Mouse (Mus musculus): ENCODE data around the gene Mgrn1. TPM values are rescaled to one million over a fixed set of nuclear protein-coding genes. Genes with fewer than 3 reads are reported as not detected.

Gene Mgrn1
- polyA plus RNA-seq, 1 experiment from 2014 or later: 79.3 TPM

GRCm38 (mm10) chr16:4855046-4855650 lies 30.9 kb upstream of the Mgrn1 start:
- DNase-seq (ENCODE audit: low spot score): no peak
- WGBS: 74% methylated on average over 5 of the region's 5 CpGs
- no peaks in the 10 kb centered on the region for H3K27me3 ChIP-seq (ENCODE audit: control insufficient read depth, insufficient read depth, low read length)
- H3K9me3 ChIP-seq (ENCODE audit: control insufficient read depth, low read length): no peaks in the 10 kb centered on the region
- H3K4me2 ChIP-seq (ENCODE audit: low read depth, severe bottlenecking): no peak overlapping the region
- no peaks in the 10 kb centered on the region for H3K36me3 ChIP-seq (ENCODE audit: control insufficient read depth, insufficient read depth, low read length)
- H3K27ac ChIP-seq (replicated peaks; ENCODE audit: low read depth, low read length): no peak overlapping the region
- no peak for ATAC-seq (ENCODE audit: insufficient number of reproducible peaks, low FRiP score, low TSS enrichment, low read depth)
- no peaks in the 10 kb centered on the region for H3K4me1 ChIP-seq (ENCODE audit: control insufficient read depth, insufficient read depth, low read length)
- H3K4me3 ChIP-seq (ENCODE audit: low read depth, low read length): no peak overlapping the region
- H3K9ac ChIP-seq (ENCODE audit: low read length): no peak overlapping the region

- H3K4me2 ChIP-seq (ENCODE audit: low read depth, severe bottlenecking): no peak overlapping the region
- H3K4me3 ChIP-seq (ENCODE audit: low read depth, low read length): no peak overlapping the region
- no peaks in the 10 kb centered on the region for H3K9me3 ChIP-seq (ENCODE audit: control insufficient read depth, low read length)
- no peak for ATAC-seq (ENCODE audit: insufficient number of reproducible peaks, low FRiP score, low TSS enrichment, low read depth)
- no peaks in the 10 kb centered on the region for H3K4me1 ChIP-seq (ENCODE audit: control insufficient read depth, insufficient read depth, low read length)
- no peak overlapping the region for H3K27ac ChIP-seq (replicated peaks; ENCODE audit: low read depth, low read length)
- no peak overlapping the region for H3K9ac ChIP-seq (ENCODE audit: low read length)
- H3K36me3 ChIP-seq (ENCODE audit: control insufficient read depth, insufficient read depth, low read length): no peaks in the 10 kb centered on the region
- no peak for DNase-seq (ENCODE audit: low spot score)
- H3K27me3 ChIP-seq (ENCODE audit: control insufficient read depth, insufficient read depth, low read length): no peaks in the 10 kb centered on the region
- 49% methylated on average over 10 of the region's 10 CpGs for WGBS
Measured at GRCm38 (mm10) chr16:4861392-4861791, 24.7 kb upstream of the Mgrn1 start.

DNA sequence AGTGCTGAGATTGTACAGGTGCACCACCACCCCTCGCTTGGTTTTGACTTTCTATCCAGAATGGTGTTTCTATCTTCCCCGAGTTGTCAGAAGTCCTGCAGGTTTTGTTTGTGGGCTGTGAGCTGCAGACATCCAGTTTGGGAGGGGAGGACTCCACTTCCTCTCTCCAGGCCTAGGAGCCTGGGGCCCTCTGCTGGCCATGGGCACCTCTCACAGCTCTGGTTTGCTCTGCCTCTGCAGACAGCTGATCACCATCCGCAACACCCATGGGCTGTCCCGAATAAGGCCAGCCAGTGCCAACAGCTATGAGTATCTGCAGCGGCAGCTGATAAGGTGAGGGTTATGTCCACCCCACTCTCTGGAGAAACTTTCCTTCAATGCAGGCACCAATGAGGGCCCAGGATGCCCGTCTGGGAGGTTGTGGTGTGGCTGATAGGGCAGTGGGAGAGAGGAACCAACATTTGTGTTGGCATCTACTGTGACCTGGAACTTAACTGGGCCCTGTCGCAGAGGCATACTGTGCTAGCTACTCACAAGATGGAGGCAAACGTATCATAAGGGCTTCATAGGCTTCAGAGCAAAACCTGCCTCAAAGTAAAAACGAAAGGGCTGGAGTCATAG lies 23.1 kb upstream of the Mgrn1 start:
- no peak overlapping the region for H3K27ac ChIP-seq (replicated peaks; ENCODE audit: low read depth, low read length)
- peak; percentile 69 for DNase-seq (ENCODE audit: low spot score)
- H3K27me3 ChIP-seq (ENCODE audit: control insufficient read depth, insufficient read depth, low read length): no peaks in the 10 kb centered on the region
- no peaks in the 10 kb centered on the region for H3K36me3 ChIP-seq (ENCODE audit: control insufficient read depth, insufficient read depth, low read length)
- no peaks in the 10 kb centered on the region for H3K4me1 ChIP-seq (ENCODE audit: control insufficient read depth, insufficient read depth, low read length)
- H3K4me3 ChIP-seq (ENCODE audit: low read depth, low read length): no peak overlapping the region
- ATAC-seq (ENCODE audit: insufficient number of reproducible peaks, low FRiP score, low TSS enrichment, low read depth): no peak
- WGBS: 58% methylated on average over 9 of the region's 9 CpGs
- H3K9me3 ChIP-seq (ENCODE audit: control insufficient read depth, low read length): no peaks in the 10 kb centered on the region
- no peak overlapping the region for H3K9ac ChIP-seq (ENCODE audit: low read length)
- no peak overlapping the region for H3K4me2 ChIP-seq (ENCODE audit: low read depth, severe bottlenecking)

DNA sequence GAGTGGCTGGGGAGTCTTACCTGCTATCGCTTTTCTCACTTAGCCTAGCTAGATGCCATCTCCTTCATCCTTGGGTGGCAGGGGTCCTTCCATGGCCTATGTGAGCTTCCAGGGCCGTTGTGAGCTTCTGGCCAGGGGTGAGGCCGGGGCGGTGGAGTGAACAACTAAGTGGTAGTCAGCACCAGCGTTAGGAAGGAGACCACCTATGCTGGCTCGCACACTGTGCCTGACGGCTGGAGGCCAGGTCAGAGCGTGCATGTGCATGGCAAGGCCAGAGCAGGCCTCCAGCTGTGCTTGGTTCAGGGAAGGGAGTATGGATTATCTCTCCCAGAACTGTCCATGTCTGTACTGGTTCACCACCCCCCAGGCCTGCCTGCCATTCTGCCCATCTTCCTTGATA lies 22.3 kb upstream of the Mgrn1 start:
- WGBS: 84% methylated on average over 8 of the region's 8 CpGs
- Histone ChIP-seq H3K9me3 (ENCODE audit: control insufficient read depth, low read length) (no peaks in the 10 kb centered on the region), H3K9ac (ENCODE audit: low read length) (no peak overlapping the region), H3K27ac (replicated peaks; ENCODE audit: low read depth, low read length) (no peak overlapping the region), H3K27me3 (ENCODE audit: control insufficient read depth, insufficient read depth, low read length) (no peaks in the 10 kb centered on the region), H3K4me2 (ENCODE audit: low read depth, severe bottlenecking) (no peak overlapping the region), H3K4me3 (ENCODE audit: low read depth, low read length) (no peak overlapping the region), H3K36me3 (ENCODE audit: control insufficient read depth, insufficient read depth, low read length) (no peaks in the 10 kb centered on the region), H3K4me1 (ENCODE audit: control insufficient read depth, insufficient read depth, low read length) (no peaks in the 10 kb centered on the region)
- no peak for DNase-seq (ENCODE audit: low spot score)
- no peak for ATAC-seq (ENCODE audit: insufficient number of reproducible peaks, low FRiP score, low TSS enrichment, low read depth)

DNA sequence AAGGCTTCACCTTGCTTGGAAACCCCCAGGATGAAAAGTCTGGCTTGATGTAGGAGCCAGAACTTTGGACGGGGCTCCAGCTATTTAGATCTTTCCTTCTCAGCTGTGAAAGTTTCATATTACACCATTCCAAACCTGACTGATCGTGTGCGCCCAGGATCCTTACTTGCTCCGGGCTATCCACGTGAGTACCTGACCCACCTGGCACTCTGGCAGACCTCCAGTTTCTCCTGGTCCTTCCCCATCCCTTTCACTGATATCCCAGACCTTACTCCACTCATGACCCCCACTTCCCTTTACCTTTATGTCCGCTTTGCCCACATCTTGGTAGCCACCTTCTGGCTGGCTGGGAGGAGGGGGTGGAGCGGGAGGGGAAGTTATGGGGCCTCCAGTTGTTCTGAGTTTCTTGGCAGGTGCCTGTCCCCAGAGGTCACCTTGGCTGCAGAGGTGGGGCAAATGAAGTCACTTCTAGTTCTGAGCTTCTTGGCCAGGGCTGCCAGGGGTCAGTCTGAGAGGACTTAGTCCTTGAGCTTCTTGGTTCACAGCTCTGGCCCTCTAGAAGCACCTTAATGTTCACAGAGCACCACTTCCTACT lies 19.9 kb upstream of the Mgrn1 start:
- Histone ChIP-seq H3K4me3 (ENCODE audit: low read depth, low read length) (no peak overlapping the region), H3K4me2 (ENCODE audit: low read depth, severe bottlenecking) (no peak overlapping the region), H3K9ac (ENCODE audit: low read length) (no peak overlapping the region), H3K9me3 (ENCODE audit: control insufficient read depth, low read length) (no peaks in the 10 kb centered on the region), H3K36me3 (ENCODE audit: control insufficient read depth, insufficient read depth, low read length) (no peaks in the 10 kb centered on the region), H3K27me3 (ENCODE audit: control insufficient read depth, insufficient read depth, low read length) (no peaks in the 10 kb centered on the region), H3K27ac (replicated peaks; ENCODE audit: low read depth, low read length) (no peak overlapping the region), H3K4me1 (ENCODE audit: control insufficient read depth, insufficient read depth, low read length) (no peaks in the 10 kb centered on the region)
- WGBS: 56% methylated on average over 7 of the region's 7 CpGs
- no peak for DNase-seq (ENCODE audit: low spot score)
- no peak for ATAC-seq (ENCODE audit: insufficient number of reproducible peaks, low FRiP score, low TSS enrichment, low read depth)

- ATAC-seq (ENCODE audit: insufficient number of reproducible peaks, low FRiP score, low TSS enrichment, low read depth) (no peak), DNase-seq (ENCODE audit: low spot score) (no peak)
- H3K36me3 ChIP-seq (ENCODE audit: control insufficient read depth, insufficient read depth, low read length): no peaks in the 10 kb centered on the region; the same call in 1 of the 2 replicates
- 90% methylated on average over 5 of the region's 5 CpGs for WGBS
- no peak overlapping the region for H3K4me2 ChIP-seq (ENCODE audit: low read depth, severe bottlenecking)
- no peak overlapping the region for H3K4me3 ChIP-seq (ENCODE audit: low read depth, low read length)
- no peak overlapping the region for H3K9ac ChIP-seq (ENCODE audit: low read length)
- H3K27me3 ChIP-seq (ENCODE audit: control insufficient read depth, insufficient read depth, low read length): no peaks in the 10 kb centered on the region
- no peaks in the 10 kb centered on the region for H3K9me3 ChIP-seq (ENCODE audit: control insufficient read depth, low read length)
- H3K27ac ChIP-seq (replicated peaks; ENCODE audit: low read depth, low read length): no peak overlapping the region
- H3K4me1 ChIP-seq (ENCODE audit: control insufficient read depth, insufficient read depth, low read length): no peaks in the 10 kb centered on the region
Measured at GRCm38 (mm10) chr16:4870490-4870889, 15.6 kb upstream of the Mgrn1 start.

DNA sequence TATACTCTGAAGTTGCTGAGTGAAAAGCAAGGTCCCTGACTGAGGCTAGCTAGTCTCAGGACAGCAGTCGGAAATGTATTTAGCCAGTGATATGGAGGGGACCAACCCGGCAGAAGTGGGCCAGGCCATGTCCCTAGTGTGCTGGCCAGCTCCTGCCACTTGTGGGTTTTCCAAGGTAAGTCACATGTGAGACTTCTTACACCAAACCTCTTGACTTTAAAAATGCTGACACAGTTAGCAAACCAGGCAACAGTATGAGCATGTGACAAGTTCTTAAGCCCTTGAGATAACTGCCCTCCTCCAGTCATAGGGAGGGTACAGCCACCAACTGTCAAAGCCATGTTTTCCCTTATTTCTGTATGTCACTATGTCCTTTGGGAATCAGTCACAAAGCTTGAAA lies 14.1 kb upstream of the Mgrn1 start:
- H3K27ac ChIP-seq (replicated peaks; ENCODE audit: low read depth, low read length): no peak overlapping the region
- no peak overlapping the region for H3K9ac ChIP-seq (ENCODE audit: low read length)
- H3K27me3 ChIP-seq (ENCODE audit: control insufficient read depth, insufficient read depth, low read length): no peaks in the 10 kb centered on the region
- H3K4me2 ChIP-seq (ENCODE audit: low read depth, severe bottlenecking): no peak overlapping the region
- peaks cover 6% of the 10 kb centered on the region for H3K36me3 ChIP-seq (ENCODE audit: control insufficient read depth, insufficient read depth, low read length)
- H3K4me1 ChIP-seq (ENCODE audit: control insufficient read depth, insufficient read depth, low read length): no peaks in the 10 kb centered on the region
- H3K4me3 ChIP-seq (ENCODE audit: low read depth, low read length): no peak overlapping the region
- H3K9me3 ChIP-seq (ENCODE audit: control insufficient read depth, low read length): no peaks in the 10 kb centered on the region
- ATAC-seq (ENCODE audit: insufficient number of reproducible peaks, low FRiP score, low TSS enrichment, low read depth): no peak
- WGBS: 79% methylated on average over 2 of the region's 2 CpGs
- DNase-seq (ENCODE audit: low spot score): no peak

DNA sequence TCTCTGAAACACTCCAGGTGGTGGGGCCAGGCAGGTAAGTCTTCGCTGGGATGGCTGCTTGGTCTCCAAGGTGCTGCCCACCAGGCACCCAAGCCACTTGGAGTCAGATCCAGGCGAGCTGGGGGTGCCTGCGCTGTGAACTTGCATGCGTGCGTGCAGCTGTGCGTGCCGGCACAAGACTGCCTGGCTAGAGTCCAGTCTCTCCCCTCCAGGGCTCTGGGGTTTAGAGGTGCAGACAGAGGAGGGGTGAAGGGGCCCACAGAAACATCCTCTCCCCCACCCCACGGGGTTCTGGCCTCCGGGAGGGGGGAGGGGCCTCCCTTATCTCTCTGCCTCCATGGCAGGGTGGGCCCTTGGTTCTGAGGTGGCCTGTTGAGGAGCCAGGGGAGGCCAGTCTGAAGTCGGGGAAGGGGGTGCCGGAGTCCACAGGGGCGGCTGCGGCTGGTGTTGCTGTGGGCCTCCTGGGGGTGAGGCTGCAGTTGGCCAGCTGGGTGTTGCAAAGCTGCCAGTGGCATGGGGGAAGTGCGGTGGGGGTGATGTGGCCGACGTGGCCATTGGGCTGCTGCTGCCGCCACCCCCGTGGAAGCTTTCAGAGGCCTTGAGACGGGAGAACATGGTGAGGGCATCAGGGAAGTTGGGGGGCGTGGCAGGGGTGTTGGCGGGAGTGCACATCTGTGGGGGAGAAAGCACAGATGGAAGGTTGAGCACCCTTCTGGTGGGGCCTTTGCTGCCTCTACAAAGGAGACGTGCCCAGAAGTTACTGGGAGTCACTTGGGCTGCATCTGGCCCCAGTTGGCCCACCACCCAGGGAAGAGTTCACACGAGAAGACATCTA lies 10.6 kb upstream of the Mgrn1 start:
- Histone ChIP-seq H3K27me3 (ENCODE audit: control insufficient read depth, insufficient read depth, low read length) (no peaks in the 10 kb centered on the region), H3K9ac (ENCODE audit: low read length) (no peak overlapping the region), H3K4me1 (ENCODE audit: control insufficient read depth, insufficient read depth, low read length) (peaks cover 14% of the 10 kb centered on the region; the same call in 1 of the 2 replicates), H3K9me3 (ENCODE audit: control insufficient read depth, low read length) (no peaks in the 10 kb centered on the region), H3K36me3 (ENCODE audit: control insufficient read depth, insufficient read depth, low read length) (peaks cover 6% of the 10 kb centered on the region), H3K27ac (replicated peaks; ENCODE audit: low read depth, low read length) (no peak overlapping the region), H3K4me2 (ENCODE audit: low read depth, severe bottlenecking) (no peak overlapping the region), H3K4me3 (ENCODE audit: low read depth, low read length) (no peak overlapping the region)
- 89% methylated on average over 23 of the region's 23 CpGs for WGBS
- ATAC-seq (ENCODE audit: insufficient number of reproducible peaks, low FRiP score, low TSS enrichment, low read depth) (no peak), DNase-seq (ENCODE audit: low spot score) (no peak)

Data from limb, embryonic 11.5 days (tissue).